Mouse (Mus musculus): ENCODE measurements at regions not wholly inside any gene's neighbourhood (a gene's known extent, or its start where the extent isn't known, plus 50 kb on each side); places are given as distances from the start of the nearest gene placed in this dataset.
A peak's percentile ranks its signal among the peaks of the same experiment; 100 is the strongest.

GRCm38 (mm10) chrX:122484756-122485424, 87.7 kb upstream of the Nap1l3 start:
- DNase-seq (ENCODE audit: low spot score in 2 of 2) = peak in 1 of 2 experiments; percentile 1
